Mouse (Mus musculus): ENCODE results near the gene Gm5868.
"Not testable (repeated sequence)": the region's sequence is repeated elsewhere in the genome, so short reads cannot be mapped to it uniquely, and the experiment has no call there.

DNA sequence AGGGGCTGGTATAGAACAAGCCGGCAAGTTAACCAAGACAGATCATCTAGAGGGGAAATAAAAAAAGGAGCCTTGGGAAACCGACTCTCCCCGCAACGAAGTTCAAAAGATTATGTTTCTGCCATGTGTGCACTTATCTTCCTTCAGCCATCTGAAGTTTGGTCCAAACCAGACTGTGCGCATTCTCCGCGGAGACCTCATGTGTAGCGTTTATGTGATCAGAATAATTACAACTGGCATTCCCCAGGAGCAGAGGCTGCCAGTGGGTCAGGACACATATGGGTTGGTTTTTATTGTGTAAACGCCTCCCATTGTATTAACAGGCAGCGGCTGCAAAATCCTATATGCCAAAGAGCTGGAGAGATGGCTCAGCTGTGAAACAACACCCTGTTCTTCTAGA is 7.8 kb downstream of the Gm5868 start:
- not testable (repeated sequence) for TF ChIP-seq POLR2A (IDR thresholded peaks at IDR 0.05; ENCODE audit: borderline replicate concordance, extremely low read depth, insufficient read depth, insufficient read length, poor library complexity, severe bottlenecking); CTCF (IDR thresholded peaks at IDR 0.05; ENCODE audit: borderline replicate concordance, extremely low read depth, insufficient read depth, insufficient read length)
